Mouse (Mus musculus): ENCODE results near the gene Tnni2. TPM values are rescaled to one million over a fixed set of nuclear protein-coding genes. Genes with fewer than 3 reads are reported as not detected.

The Tnni2 gene
- polyA plus RNA-seq, 1 experiment from 2014 or later, result 3.7 TPM

DNA sequence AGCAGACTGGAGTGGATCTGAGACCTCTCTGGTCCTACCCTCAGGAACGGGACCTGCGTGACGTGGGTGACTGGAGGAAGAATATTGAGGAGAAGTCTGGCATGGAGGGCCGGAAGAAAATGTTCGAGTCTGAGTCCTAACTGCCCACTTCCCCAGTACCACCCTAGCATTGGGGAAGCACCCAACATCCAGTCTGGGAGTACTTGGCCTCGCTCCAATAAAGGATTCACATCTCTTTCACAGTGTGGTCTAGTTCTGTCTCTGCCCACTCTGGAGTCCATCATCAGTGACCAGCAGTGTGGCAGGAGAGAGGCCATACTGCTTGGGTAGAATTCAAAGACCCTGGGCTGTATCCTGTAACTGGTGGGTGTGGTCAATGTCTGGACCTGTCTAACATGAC lies 2.6 kb downstream of the Tnni2 start:
- 77% methylated on average over 6 of the region's 6 CpGs for WGBS
- Histone ChIP-seq H3K4me3 (ENCODE audit: low read depth, low read length) (no peak overlapping the region), H3K27me3 (replicated peaks; ENCODE audit: control insufficient read depth, insufficient read depth, low read length) (no peaks in the 10 kb centered on the region), H3K36me3 (ENCODE audit: control insufficient read depth, insufficient read depth, low read length) (no peaks in the 10 kb centered on the region), H3K4me1 (replicated peaks; ENCODE audit: control insufficient read depth, insufficient read depth, low read length) (0 out of 2 replicates have a peak, but pooled peaks cover 4% of the 10 kb centered on the region), H3K9ac (ENCODE audit: low read depth, low read length) (no peak overlapping the region), H3K9me3 (ENCODE audit: control insufficient read depth, low read length) (no peaks in the 10 kb centered on the region), H3K4me2 (no peak overlapping the region), H3K27ac (ENCODE audit: low read depth, low read length) (no peak overlapping the region)
- no peak for ATAC-seq (replicated peaks; ENCODE audit: low FRiP score)
- no peak for DNase-seq (ENCODE audit: low spot score)

DNA sequence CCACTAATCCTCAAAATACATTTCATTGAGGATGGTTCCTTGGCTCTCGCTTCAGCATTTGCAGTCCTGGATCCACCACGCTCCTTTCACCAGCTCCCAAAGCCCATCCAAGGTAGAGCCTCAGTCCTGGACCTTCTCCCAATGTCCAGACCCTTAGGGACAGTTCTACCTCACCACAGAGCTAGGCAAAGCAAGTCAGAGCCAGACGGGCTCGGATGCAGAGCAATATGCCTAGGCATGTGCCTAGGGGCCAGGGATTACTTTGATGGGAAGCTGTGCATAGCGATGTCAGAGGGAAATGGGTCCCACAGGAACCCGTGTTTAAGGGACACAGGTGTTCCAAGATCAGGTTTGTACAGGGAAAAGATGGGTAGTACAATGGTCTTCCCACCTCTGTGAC lies 3.7 kb downstream of the Tnni2 start:
- DNase-seq (ENCODE audit: low spot score) (no peak), ATAC-seq (replicated peaks; ENCODE audit: low FRiP score) (no peak)
- H3K9ac ChIP-seq (ENCODE audit: low read depth, low read length), result no peak overlapping the region
- H3K9me3 ChIP-seq (ENCODE audit: control insufficient read depth, low read length), result no peaks in the 10 kb centered on the region
- 86% methylated on average over 6 of the region's 6 CpGs for WGBS
- no peak overlapping the region for H3K4me2 ChIP-seq
- H3K27me3 ChIP-seq (replicated peaks; ENCODE audit: control insufficient read depth, insufficient read depth, low read length), result no peaks in the 10 kb centered on the region
- 0 out of 2 replicates have a peak, but pooled peaks cover 4% of the 10 kb centered on the region for H3K4me1 ChIP-seq (replicated peaks; ENCODE audit: control insufficient read depth, insufficient read depth, low read length)
- H3K4me3 ChIP-seq (ENCODE audit: low read depth, low read length), result no peak overlapping the region
- no peaks in the 10 kb centered on the region for H3K36me3 ChIP-seq (ENCODE audit: control insufficient read depth, insufficient read depth, low read length)
- H3K27ac ChIP-seq (ENCODE audit: low read depth, low read length), result no peak overlapping the region

- Histone ChIP-seq H3K4me2 (no peak overlapping the region), H3K27ac (ENCODE audit: low read depth, low read length) (no peak overlapping the region), H3K4me1 (replicated peaks; ENCODE audit: control insufficient read depth, insufficient read depth, low read length) (no peaks in the 10 kb centered on the region), H3K36me3 (ENCODE audit: control insufficient read depth, insufficient read depth, low read length) (no peaks in the 10 kb centered on the region), H3K27me3 (replicated peaks; ENCODE audit: control insufficient read depth, insufficient read depth, low read length) (no peaks in the 10 kb centered on the region), H3K9ac (ENCODE audit: low read depth, low read length) (no peak overlapping the region), H3K4me3 (ENCODE audit: low read depth, low read length) (no peak overlapping the region), H3K9me3 (ENCODE audit: control insufficient read depth, low read length) (no peaks in the 10 kb centered on the region)
- WGBS, result 72% methylated on average over 4 of the region's 4 CpGs
- DNase-seq (ENCODE audit: low spot score), result no peak
- no peak for ATAC-seq (replicated peaks; ENCODE audit: low FRiP score)
These were observed 4.7 kb downstream of the Tnni2 start for GRCm38 (mm10) chr7:142446264-142446663.

GRCm38 (mm10) chr7:142449038-142449617 lies 7.5 kb downstream of the Tnni2 start:
- ATAC-seq (replicated peaks; ENCODE audit: low FRiP score), result no peak
- H3K27ac ChIP-seq (ENCODE audit: low read depth, low read length), result no peak overlapping the region
- H3K27me3 ChIP-seq (replicated peaks; ENCODE audit: control insufficient read depth, insufficient read depth, low read length), result no peaks in the 10 kb centered on the region
- no peak overlapping the region for H3K4me2 ChIP-seq
- H3K4me1 ChIP-seq (replicated peaks; ENCODE audit: control insufficient read depth, insufficient read depth, low read length), result no peaks in the 10 kb centered on the region
- H3K4me3 ChIP-seq (ENCODE audit: low read depth, low read length), result no peak overlapping the region
- 67% methylated on average over 6 of the region's 6 CpGs for WGBS
- no peak for DNase-seq (ENCODE audit: low spot score)
- no peaks in the 10 kb centered on the region for H3K36me3 ChIP-seq (ENCODE audit: control insufficient read depth, insufficient read depth, low read length)
- no peaks in the 10 kb centered on the region for H3K9me3 ChIP-seq (ENCODE audit: control insufficient read depth, low read length)
- no peak overlapping the region for H3K9ac ChIP-seq (ENCODE audit: low read depth, low read length)

DNA sequence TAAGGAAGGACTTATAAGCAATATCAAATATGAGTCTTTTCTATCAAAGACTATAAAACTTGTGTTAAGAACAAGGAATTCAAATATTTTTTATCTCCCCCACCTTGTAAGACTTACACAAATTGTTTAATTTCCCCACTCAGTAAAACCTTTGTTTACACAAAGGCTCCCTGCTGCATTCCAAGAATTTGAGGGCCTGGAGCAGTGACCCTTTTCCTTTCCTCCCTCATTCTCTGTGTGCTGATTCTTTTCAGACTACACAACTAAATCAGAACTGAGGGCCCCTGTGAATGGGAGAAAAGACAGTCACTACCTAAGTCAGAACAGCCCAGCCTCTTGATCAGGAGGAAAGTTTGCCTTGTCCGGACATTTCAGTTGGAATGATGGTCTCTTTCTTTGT lies 13.1 kb downstream of the Tnni2 start:
- no peak for ATAC-seq (replicated peaks; ENCODE audit: low FRiP score)

GRCm38 (mm10) chr7:142455251-142455650 lies 13.6 kb downstream of the Tnni2 start:
- DNase-seq (ENCODE audit: low spot score) (no peak), ATAC-seq (replicated peaks; ENCODE audit: low FRiP score) (no peak)
- no peaks in the 10 kb centered on the region for H3K36me3 ChIP-seq (ENCODE audit: control insufficient read depth, insufficient read depth, low read length)
- no peak overlapping the region for H3K4me2 ChIP-seq
- no peaks in the 10 kb centered on the region for H3K27me3 ChIP-seq (replicated peaks; ENCODE audit: control insufficient read depth, insufficient read depth, low read length)
- 68% methylated on average over 2 of the region's 2 CpGs for WGBS
- no peaks in the 10 kb centered on the region for H3K9me3 ChIP-seq (ENCODE audit: control insufficient read depth, low read length)
- peak overlapping the region; percentile 25; the same call in 1 of the 2 replicates for H3K27ac ChIP-seq (ENCODE audit: low read depth, low read length)
- H3K4me3 ChIP-seq (ENCODE audit: low read depth, low read length), result no peak overlapping the region
- H3K4me1 ChIP-seq (replicated peaks; ENCODE audit: control insufficient read depth, insufficient read depth, low read length), result peaks cover 18% of the 10 kb centered on the region
- H3K9ac ChIP-seq (ENCODE audit: low read depth, low read length), result 0 out of 2 replicates have a peak overlapping the region, but pooled peaks have one; percentile 5

More for the DNA sequence above, 13.1 kb downstream of the Tnni2 start:
- H3K27ac ChIP-seq (ENCODE audit: low read depth, low read length), result peak overlapping the region; percentile 25; the same call in 1 of the 2 replicates
- no peak overlapping the region for H3K9ac ChIP-seq (ENCODE audit: low read depth, low read length)
- H3K9me3 ChIP-seq (ENCODE audit: control insufficient read depth, low read length), result no peaks in the 10 kb centered on the region
- peaks cover 18% of the 10 kb centered on the region for H3K4me1 ChIP-seq (replicated peaks; ENCODE audit: control insufficient read depth, insufficient read depth, low read length)
- no peak for DNase-seq (ENCODE audit: low spot score)
- no peaks in the 10 kb centered on the region for H3K27me3 ChIP-seq (replicated peaks; ENCODE audit: control insufficient read depth, insufficient read depth, low read length)
- H3K36me3 ChIP-seq (ENCODE audit: control insufficient read depth, insufficient read depth, low read length), result no peaks in the 10 kb centered on the region
- H3K4me2 ChIP-seq, result no peak overlapping the region
- no peak overlapping the region for H3K4me3 ChIP-seq (ENCODE audit: low read depth, low read length)
- 47% methylated on average over 1 of the region's 1 CpGs for WGBS

DNA sequence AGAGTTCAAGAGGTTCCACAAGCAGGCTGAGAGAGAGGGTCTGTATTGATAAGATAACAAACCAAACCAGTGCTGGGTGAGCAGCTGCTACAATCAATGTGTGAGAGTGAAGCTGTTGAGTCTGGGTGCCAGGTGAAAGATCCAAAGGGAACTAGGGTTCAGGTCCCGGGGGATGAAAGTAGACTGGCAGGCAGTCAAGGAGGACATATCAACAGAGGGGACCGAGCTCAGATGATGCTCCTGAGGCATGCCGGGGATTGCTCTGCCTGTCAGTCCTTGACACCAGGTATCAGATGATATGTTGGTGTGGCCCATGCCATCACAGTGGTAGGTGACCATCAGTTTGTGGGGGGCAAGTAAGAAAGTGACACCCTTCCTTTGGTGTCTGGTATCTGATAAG lies 15.2 kb downstream of the Tnni2 start:
- no peak overlapping the region for H3K4me3 ChIP-seq (ENCODE audit: low read depth, low read length)
- H3K4me1 ChIP-seq (replicated peaks; ENCODE audit: control insufficient read depth, insufficient read depth, low read length), result peaks cover 18% of the 10 kb centered on the region
- DNase-seq (ENCODE audit: low spot score) (no peak), ATAC-seq (replicated peaks; ENCODE audit: low FRiP score) (no peak)
- H3K27ac ChIP-seq (ENCODE audit: low read depth, low read length), result peak overlapping the region; percentile 35; the same call in 1 of the 2 replicates
- no peaks in the 10 kb centered on the region for H3K36me3 ChIP-seq (ENCODE audit: control insufficient read depth, insufficient read depth, low read length)
- no peak overlapping the region for H3K9ac ChIP-seq (ENCODE audit: low read depth, low read length)
- 48% methylated on average over 3 of the region's 3 CpGs for WGBS
- no peaks in the 10 kb centered on the region for H3K9me3 ChIP-seq (ENCODE audit: control insufficient read depth, low read length)
- no peaks in the 10 kb centered on the region for H3K27me3 ChIP-seq (replicated peaks; ENCODE audit: control insufficient read depth, insufficient read depth, low read length)
- no peak overlapping the region for H3K4me2 ChIP-seq

DNA sequence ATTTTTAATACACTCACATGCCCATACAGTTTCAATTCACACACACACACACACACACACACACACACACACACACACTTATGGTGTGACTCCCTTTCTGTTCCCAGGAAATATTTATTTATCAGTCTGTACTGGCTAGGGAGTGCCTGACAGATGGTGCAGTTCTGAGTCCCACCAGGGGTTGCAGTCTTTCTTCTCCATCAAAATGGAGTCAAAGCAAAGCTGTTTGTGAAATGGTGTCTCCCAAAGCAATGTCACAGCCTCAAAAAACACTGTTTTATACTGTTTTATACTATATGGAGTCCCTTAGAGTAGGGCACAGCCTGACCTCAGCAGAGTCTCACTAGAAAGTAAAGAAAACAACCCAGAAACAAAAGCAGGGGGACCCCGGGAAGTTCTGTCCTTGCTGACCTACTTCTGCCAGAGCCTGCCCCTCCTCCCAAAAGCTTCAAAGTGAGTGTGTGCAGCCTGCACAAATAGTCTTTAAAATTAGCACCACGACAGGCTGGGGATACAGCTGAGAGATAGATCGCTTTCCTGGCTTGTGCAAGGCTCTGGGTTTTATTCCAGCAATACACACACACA lies 15.7 kb downstream of the Tnni2 start:
- H3K27ac ChIP-seq (ENCODE audit: low read depth, low read length), result peak overlapping the region; percentile 52; the same call in 1 of the 2 replicates
- ATAC-seq (replicated peaks; ENCODE audit: low FRiP score) (no peak), DNase-seq (ENCODE audit: low spot score) (peak; percentile 33)
- peaks cover 18% of the 10 kb centered on the region for H3K4me1 ChIP-seq (replicated peaks; ENCODE audit: control insufficient read depth, insufficient read depth, low read length)
- H3K4me3 ChIP-seq (ENCODE audit: low read depth, low read length), result no peak overlapping the region
- H3K27me3 ChIP-seq (replicated peaks; ENCODE audit: control insufficient read depth, insufficient read depth, low read length), result no peaks in the 10 kb centered on the region
- 31% methylated on average over 3 of the region's 3 CpGs for WGBS
- no peak overlapping the region for H3K4me2 ChIP-seq
- no peaks in the 10 kb centered on the region for H3K36me3 ChIP-seq (ENCODE audit: control insufficient read depth, insufficient read depth, low read length)
- H3K9ac ChIP-seq (ENCODE audit: low read depth, low read length), result no peak overlapping the region
- no peaks in the 10 kb centered on the region for H3K9me3 ChIP-seq (ENCODE audit: control insufficient read depth, low read length)

DNA sequence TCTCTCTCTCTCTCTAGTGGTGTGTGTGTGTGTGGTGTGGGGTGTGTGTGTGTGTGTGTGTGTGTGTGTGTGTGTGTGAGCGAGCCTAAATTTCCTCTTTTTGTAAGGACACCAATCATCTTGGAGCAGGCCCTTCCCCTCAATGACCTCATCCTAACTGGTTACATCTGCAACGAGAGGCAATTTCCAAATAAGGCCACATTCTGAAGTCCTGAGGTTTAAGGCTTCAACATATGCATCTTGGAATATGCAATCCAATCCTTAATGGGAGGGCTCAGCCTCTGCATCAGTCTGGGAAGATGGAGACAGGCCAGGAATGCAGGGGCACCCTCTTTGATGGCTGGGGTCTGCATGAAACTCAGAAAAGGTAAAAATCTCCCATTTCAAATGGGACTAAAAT lies 16.4 kb downstream of the Tnni2 start:
- H3K27ac ChIP-seq (ENCODE audit: low read depth, low read length), result peak overlapping the region; percentile 52; the same call in 1 of the 2 replicates
- no peaks in the 10 kb centered on the region for H3K9me3 ChIP-seq (ENCODE audit: control insufficient read depth, low read length)
- ATAC-seq (replicated peaks; ENCODE audit: low FRiP score) (0 out of 2 replicates have a peak, but pooled peaks have one; percentile 12), DNase-seq (ENCODE audit: low spot score) (no peak)
- H3K4me2 ChIP-seq, result no peak overlapping the region
- H3K4me1 ChIP-seq (replicated peaks; ENCODE audit: control insufficient read depth, insufficient read depth, low read length), result peaks cover 18% of the 10 kb centered on the region
- no peaks in the 10 kb centered on the region for H3K27me3 ChIP-seq (replicated peaks; ENCODE audit: control insufficient read depth, insufficient read depth, low read length)
- 29% methylated on average over 2 of the region's 2 CpGs for whole genome bisulfite sequencing
- no peaks in the 10 kb centered on the region for H3K36me3 ChIP-seq (ENCODE audit: control insufficient read depth, insufficient read depth, low read length)
- H3K9ac ChIP-seq (ENCODE audit: low read depth, low read length), result no peak overlapping the region
- H3K4me3 ChIP-seq (ENCODE audit: low read depth, low read length), result no peak overlapping the region

Data from liver, embryonic 11.5 days (tissue).